Mouse (Mus musculus) brain, adult 2 months (tissue): Measurements from ENCODE around the gene Spata16.
"Not testable (repeated sequence)": the region's sequence is repeated elsewhere in the genome, so short reads cannot be mapped to it uniquely, and the experiment has no call there.

Experiments used
- DNase-seq: peaks from one replicate; pipeline ENCODE4 v3.0.0; 2011; ENCODE audit warnings: low read depth, low spot score

Gene Spata16

GRCm38 (mm10) chr3:26637402-26637801, at the start of gene Spata16:
Gene Spata16, plus strand, starts transcription at chr3:26637620.
- no peak for DNase-seq

GRCm38 (mm10) chr3:26604861-26605260, 32.6 kb upstream of the Spata16 start:
- no peak for DNase-seq

- no peak for DNase-seq
Measured at GRCm38 (mm10) chr3:26608531-26608930, 28.9 kb upstream of the Spata16 start.

DNA sequence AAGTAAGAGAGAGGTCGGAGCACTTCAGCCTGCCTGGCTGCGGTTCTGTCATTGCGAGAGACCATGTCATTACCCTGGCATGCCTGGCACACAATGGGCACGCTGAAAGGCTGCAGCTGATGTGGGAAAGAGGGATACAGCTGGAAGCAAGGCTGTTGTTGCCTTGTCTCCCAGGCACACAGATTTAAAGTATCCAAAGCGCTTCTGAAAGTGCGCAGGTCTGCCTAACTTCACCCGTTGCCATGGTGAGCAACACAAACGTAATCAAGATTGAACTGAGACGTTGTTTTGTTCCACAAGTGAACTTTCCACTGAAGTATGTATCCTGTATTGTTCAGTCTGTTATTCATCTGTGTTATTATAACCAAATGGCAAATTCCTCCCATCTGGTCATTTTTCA, 1.8 kb downstream of the Spata16 start:
- DNase-seq, result peak; percentile 52

DNA sequence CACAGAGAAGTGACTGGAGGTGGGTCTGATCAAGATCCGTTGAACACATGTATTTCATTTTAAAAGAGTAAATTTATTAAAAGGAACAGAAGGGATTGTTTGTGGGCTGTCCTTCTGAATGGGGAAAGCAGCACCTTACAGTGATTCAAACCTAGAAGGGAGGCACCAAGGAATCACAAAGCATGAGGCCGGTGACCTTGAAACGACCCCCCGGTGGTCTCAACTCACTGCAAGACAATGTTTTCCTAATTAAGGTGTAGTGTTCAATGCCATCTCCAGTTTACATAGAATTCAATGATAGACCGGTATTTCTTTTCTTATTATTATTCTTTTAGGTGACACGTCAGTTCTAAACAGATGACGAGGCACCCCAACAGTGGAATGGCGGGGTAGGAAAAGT, 2.4 kb downstream of the Spata16 start:
- DNase-seq, result no peak

DNA sequence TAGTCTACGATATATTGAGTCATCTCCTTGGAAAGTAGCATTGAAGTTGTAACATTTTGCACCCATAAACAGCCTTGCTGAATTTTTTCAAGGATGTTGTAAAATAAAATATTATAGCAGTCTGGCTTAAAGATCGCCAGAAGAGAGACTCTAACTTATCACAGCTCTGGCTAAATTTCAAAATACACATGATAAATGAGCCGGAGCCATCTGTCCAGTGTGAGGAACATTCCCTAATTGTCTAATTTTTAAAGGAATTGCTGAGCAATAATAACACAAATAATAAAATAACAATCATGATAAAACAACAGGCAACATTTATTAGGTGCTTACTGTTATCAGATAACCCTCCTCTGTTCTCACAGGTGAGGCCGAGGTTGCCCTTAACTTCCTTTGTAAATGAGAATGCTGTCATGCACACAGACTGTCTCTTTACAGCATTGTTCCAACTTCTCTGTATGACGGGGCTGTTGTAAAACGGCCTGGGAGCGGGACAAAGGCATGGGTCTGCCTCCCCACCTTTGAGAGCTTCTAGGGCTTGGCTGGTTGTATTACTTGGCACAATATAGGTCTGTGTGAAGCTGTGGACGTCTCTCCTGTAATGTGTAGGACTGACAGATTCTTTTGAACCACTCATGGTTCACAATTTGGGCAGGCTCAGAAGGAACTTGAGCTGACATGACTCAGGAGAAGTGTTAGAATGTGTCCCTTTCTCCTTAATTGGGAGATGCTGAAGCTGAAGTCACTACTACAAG, 3.1 kb downstream of the Spata16 start:
- no peak for DNase-seq

- DNase-seq, result no peak
Measured at GRCm38 (mm10) chr3:26641351-26642249, 4.2 kb downstream of the Spata16 start.

DNA sequence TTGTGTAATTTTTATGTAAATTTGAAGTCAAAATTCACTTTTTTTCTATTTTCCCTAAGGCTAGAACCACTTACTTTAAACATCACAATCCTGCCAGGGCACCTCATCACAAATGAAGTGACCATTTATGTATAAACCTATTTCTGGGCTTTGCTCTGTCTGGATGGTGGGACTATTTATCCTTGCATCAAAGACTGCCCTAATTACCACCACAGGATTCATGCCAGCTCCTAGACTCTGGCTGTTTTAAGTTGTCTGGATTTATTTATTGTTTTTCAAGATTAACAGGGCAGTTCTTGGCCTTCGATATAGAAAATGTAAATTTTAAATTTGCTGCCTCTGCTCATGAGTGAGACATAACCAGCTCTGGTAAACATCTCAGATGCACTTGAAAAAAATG, 6.7 kb downstream of the Spata16 start:
- DNase-seq, result no peak

- DNase-seq, result no peak
Measured at GRCm38 (mm10) chr3:26646834-26647233, 9.4 kb downstream of the Spata16 start.

DNA sequence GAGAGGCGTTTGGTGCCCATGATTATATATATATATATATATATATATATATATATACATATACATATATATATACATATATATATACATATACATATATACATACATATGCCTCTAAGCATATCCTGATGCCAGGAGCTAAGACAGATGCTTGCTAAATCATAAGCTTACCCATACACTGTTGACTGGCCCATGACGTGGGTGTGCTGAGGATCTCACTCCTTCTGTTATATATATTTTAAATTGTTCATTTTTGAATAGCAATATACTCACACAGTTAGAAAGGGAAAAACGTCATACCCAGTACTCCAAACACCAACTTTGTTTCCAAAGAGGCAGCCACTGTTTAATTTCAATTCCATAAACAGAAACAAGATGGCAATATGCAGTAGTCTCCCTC, 48.4 kb downstream of the Spata16 start:
- no peak for DNase-seq

GRCm38 (mm10) chr3:26709492-26709891, 72.1 kb downstream of the Spata16 start:
- not testable (repeated sequence) for DNase-seq

GRCm38 (mm10) chr3:26727526-26727925, 90.1 kb downstream of the Spata16 start:
- DNase-seq, result no peak

DNA sequence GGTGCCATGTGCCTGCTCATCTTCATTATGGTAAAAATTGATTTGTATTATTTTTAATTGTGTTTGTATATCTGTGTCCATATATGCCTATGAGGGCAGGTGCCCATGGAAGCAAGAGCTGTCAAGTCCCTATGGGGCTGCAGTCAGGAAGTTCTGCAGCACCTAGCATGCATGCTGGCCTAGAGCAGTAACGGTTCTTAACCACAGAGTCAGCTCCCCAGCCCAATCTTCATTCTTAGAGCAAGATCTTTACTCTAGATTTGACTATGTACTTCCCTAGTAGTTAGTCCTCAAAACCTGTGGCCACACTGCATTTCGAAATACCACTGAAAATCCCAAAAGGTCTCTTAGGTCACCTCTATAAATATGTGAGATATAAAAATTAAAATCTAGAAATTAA, 113.1 kb downstream of the Spata16 start:
- DNase-seq, result no peak

GRCm38 (mm10) chr3:26752441-26752840, 115.0 kb downstream of the Spata16 start:
- DNase-seq, result no peak

DNA sequence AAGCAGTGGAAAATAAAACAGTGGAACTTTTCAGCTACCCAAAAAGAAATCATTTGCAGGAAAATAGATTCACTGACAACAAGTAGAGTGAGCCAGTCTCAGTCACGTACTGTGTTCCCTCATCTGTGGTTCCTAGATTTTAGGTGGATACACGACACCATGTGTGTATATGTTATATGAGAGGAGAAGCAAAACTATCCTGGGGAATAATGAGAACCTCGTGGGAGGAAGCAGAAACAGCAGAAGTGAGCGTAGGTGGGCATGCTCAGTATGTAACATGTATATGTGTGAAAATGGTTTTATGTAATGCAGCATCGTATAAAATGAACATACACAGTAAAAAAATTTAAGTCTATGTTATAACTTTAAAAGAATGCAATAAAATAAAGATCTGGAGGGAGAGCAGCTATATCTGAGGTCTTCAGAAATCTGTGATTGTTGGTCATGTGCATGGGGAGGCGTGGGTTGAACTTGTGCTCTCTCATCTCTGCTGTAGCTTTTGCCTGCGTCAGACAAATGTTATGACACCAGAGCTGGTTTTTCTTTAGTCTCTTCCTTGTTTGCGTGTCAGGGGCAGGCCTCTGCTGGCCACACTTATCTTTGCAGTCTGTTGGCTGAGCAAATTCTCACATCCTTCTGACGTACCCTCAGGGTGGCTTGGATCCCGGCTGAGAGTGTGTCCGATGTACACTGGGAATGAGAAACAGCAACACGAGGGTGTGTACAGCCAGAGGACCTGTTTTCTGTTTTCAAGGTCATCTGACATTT, 156.1 kb downstream of the Spata16 start:
- peak; percentile 57 for DNase-seq

DNA sequence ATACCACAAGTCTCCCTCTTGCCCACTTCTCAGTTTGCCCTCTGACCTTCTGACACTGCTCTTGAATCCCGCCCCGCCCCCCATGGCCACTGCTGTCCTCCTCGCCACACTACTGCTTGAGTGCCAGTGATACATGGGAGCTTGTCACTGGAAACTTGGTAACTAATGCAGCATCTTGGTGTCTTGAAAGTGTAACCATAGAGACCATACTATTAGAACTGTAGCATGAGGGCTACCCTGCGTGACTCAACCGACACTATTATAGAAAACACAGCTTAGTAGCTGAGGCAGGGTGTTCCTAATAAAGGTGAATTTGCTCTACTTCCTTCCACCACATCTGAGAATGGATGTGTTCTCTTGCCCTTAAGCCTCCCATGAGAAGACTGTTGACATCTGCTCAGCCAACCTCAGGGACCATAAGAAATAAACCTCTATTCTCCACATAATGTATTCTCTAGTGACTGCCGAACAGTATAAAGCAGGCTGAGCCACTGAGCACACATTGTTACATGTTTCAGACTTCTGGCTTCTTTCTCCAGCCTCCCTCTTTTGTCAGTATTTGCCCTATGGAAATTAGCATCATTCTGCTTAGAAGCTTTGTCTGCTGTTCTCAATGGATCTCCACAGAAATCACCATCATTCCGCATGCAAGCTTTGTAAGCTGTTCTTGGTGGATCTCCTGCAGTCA, 158.6 kb downstream of the Spata16 start:
- DNase-seq, result no peak

DNA sequence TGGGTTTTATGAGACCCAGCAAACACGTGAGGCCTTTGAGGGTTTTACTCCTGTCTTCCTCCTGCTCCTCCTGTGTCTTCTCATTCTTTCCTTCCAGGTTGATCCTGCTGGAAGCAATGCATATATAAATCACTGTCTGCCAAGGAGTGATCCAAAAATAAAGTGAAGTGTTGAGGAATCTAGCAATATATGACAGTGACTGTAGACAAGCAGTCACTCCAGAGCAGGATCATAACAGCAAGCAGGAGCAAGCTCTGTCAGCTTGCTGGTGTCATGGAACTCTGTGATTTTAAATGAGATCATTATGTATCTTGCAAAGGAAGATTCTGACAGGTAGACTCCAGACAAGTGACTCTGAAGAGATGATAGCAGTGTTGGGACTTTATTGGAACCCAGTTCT, 159.5 kb downstream of the Spata16 start:
- DNase-seq, result no peak

DNA sequence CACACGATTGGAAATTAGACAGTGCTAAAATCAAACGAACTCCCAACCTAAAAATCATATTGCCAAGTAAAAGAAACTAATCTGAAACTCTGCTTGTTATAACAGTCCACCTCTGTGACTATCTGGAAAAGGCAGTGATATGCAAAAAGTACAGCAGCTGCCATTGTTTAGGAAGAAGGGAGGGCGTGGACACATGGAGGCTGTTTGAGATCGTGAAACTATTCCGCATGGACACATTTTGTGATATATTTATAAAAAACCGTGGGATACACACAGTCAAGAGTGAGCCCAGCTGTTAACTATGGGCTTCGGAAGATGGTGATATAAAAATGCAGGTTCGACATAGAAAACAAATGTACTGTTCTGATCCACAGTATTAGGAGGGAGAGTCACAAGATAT, 176.9 kb downstream of the Spata16 start:
- peak; percentile 50 for DNase-seq

GRCm38 (mm10) chr3:26815764-26816163, 178.3 kb downstream of the Spata16 start:
- DNase-seq, result peak; percentile 53

DNA sequence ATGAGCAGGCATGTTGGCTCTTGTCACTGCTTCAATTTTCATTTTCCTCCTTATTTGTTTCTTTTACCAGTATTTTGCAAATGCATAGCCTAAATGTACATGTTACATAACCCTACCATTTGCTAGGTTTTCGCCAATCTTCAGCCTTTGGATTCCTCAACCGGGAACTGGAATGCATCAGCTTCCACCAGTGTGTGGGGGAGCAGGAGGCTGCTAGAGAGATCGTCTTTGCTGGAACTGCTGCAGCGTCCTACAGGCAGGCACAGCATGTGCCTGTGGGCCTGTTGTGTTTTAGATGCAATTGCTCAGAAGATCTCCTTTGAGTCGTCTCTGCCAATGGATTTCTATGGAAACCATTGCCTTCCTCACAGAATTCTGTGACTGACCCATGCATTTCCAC, 182.0 kb downstream of the Spata16 start:
- peak; percentile 71 for DNase-seq
